Mouse (Mus musculus): ENCODE measurements around the gene Cutc.

The Cutc gene

DNA sequence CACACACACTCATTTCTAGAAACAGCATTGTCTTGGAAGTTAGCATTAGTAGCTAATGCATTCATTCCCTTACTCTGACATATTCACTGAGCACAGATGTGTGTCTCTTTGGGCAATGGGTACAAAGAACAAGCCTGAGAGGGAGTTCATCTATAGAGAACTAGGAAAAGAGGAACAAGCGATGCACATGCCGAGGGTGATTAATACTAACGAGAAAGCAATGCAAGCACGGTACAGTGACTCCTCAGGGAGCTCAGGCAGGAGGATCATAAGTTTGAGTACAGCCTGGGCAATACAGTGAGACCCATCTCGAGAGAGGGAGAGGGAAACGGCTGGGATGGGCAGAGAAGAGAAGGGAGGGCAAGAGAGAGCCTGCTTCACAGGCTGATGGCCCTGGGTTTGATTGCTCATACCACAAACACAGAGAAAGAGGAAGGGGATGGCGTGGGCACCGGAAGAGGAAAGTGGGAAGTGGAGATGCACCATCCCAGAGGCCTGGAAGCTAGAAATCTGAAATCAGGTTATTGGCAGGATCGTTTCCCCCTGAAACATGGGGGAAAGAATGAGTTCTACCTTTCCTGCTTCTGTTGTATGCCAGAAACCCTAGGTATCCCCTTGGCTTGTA is 48.7 kb downstream of the Cutc start:
- no peak for DNase-seq

DNA sequence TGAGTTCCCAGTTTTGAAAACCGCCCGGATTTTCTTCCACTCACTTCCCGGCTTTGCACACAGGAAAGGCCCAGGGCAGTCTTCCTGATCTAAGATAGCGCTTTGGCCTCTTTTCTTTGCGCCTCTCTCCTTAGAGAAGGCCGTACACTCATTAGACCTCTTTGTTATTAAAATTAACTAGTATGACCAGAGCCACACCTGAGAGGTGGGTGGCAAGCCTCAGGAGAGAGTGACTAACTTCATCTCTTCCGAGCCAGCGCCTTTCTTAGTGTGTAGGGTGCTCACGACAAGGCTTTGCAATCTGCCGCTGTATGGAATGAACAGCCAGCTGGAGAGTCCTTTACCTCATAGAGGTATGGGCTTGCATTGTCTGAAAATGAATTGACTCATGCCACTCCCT is 51.1 kb downstream of the Cutc start:
- DNase-seq: no peak

DNA sequence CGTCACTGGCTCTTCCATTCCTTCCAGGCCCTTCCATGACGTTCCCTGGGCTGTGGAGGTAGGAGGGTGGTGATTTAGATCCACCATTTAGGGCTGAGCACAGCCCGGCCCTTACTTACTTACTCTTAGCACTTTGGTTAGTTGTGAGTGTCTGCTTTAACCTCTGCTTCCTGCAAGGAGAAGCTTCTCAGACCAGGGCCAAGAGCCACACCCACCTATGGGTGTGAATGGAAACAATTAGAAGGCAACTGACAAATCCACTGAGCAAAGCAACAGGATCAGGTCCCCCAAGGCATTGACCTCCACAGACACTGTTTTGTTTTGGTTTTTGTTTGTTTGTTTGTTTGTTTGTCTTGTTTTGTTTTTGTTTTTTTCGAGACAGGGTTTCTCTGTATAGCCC is 56.5 kb downstream of the Cutc start:
- no peak for DNase-seq

DNA sequence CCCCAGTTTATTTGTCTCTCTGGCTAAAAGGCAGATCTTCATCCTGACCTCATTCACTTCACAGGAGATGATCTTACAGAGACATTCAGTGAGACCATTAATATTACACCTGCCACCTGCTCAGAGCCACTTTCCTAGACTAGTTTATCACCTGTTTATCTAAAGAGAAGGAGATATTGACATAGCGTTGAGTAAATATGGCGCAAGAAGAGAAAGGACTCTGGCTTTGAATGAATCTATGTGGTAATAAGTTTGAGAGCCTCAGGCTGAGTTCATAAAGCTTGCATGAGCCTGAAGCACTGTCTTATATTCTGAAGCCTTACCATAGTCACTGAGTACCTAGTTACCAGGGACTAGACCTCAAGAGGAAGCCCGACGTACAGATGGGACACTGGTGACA is 58.6 kb downstream of the Cutc start:
- DNase-seq: no peak

DNA sequence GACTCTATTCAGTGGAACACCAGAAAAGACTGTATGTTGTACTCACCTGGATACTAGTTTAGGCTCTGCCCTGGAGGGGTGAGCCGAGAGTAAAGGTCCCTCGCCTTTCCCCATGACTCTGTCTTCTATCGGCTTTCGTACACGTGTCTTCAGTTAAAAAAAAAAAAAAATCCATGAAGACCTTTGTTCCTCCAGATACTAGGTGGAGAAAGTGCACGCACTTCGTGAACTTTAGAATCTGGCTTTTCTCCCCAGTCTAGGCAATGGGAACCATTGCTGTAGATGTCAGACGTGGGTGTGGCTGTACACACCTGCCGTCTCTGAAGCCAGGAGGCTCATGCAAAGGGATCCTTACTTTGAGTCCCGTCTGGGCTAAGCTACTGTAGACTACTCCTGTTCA is 60.5 kb downstream of the Cutc start:
- DNase-seq: no peak

DNA sequence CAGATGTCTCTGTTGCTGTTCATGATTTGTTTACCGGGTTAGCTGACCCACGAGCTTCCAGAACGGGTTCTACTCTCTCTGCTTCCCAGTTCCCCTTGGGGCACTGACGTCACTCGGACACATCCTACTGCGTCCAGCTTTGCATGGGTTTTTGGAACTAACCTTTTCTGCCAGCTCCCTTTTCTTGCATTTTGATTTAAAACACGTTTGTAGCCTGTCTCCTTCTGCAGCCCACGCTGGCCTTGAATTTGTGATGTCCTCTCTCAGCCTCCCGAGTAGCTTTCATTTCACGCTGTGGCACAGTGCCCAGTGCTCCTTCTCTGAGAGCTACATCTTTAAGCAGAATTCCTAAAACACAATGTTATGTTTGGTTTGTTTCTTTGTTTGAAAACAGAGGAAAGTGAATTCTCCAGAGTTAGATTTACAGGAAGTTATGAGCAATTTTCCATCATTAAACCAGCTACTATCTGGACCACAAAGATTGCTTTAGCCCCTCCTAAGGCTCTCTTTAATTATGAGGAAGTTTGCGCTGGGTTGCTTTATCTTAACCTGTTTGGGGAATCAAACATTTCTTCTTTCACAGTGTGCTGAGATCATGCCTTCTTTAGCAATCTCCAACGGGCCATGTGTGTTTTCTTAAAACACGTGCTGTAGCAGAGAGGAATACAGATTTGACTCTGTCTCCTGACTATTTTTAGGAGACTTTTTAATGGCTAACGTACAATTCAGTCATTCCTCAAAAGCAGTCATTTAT is 63.0 kb downstream of the Cutc start:
- DNase-seq: peak; percentile 36
